Mouse (Mus musculus) hematopoietic stem cell, adult 5-6 weeks (primary cell): ENCODE data around the gene Phyhipl. TPM values are rescaled to one million over a fixed set of nuclear protein-coding genes. Genes with fewer than 3 reads are reported as not detected.
A peak's percentile ranks its signal among the peaks of the same experiment; 100 is the strongest.

Experiments
- ATAC-seq, 2 experiments: fragments of 125-278 bp in 1 of 2; replicated peaks in 1 of 2; 2 replicates each; pipeline ENCODE4 v1.8.0; 2016 to 2017; ENCODE audit warnings: inconsistent platforms in 2 of 2, mild to moderate bottlenecking in 2 of 2, moderate number of reproducible peaks in 2 of 2, low read depth in 1 of 2, moderate TSS enrichment in 1 of 2; ENCODE audit not compliant: low FRiP score in 2 of 2, poor library complexity in 2 of 2, severe bottlenecking in 2 of 2, insufficient read depth in 1 of 2, low TSS enrichment in 1 of 2
- total RNA-seq: library from RNA; stranded (forward); fragments of 172-1452, 232-1000 nt; gene quantifications from 2 replicates; pipeline ENCODE4 v1.2.3, GENCODE M21; 2017

Phyhipl gene
- total RNA-seq, 1 experiment from 2014 or later, result not detected

DNA sequence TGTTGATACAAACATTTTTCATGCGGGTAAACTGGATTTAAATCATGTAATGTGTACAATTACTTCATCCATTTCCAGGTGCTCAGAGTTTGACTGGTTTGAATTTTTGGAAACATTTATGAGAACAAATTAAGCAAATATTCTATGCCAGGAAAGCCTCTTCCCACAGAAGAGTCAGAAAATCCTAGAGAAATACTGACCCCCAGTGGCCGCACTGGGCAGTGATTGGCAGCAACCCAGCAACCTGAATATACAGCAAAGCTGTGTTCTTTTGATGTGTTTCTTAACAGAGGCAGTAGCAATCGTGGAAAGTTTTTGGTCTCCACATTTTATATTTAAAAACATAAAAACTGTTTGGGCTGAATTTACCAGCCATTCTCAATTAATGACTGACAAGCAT, 92.1 kb downstream of the Phyhipl start:
- 0 out of 4 replicates have a peak, but pooled peaks of 1 of the 2 experiments have one; percentile 32 for ATAC-seq

DNA sequence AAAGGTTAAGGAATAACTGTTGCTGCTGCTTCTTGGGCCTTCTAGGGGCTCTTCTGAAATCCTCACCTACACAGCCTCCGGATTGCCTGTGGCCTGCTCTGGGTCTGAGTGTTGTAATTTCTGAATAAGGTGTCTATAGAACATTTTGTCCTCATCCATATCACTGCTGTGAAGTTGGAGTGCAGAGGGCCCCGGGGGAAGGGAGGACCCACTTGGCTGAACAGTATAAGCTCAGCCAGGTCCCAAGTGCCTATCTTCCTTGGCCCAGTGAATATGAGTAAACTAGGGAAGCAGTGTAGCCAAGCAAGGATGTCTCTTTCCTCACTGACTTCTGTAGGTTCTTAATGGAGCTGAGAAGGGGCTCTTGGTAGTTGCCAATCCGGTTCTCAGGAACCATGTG, 103.2 kb downstream of the Phyhipl start:
- no peak for ATAC-seq

DNA sequence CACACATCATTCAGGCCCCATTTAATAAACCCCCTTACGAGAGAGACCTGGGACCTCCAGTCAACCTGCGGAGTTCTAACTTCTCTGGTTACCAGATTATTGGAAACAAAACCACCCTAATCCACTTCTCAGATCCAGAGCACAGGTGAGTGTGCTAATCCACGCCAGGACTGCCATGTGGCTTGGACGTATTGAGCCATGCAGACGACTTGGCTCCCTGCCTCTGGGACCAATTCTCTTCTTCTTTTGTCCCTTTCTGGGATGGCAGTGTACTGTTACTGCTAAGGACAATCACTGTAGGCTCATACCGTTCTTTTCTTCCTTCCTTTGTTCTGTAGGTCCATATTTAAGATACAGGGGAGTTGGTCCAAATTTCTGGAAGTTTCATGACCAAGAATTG, 112.9 kb downstream of the Phyhipl start:
- ATAC-seq, result no peak

DNA sequence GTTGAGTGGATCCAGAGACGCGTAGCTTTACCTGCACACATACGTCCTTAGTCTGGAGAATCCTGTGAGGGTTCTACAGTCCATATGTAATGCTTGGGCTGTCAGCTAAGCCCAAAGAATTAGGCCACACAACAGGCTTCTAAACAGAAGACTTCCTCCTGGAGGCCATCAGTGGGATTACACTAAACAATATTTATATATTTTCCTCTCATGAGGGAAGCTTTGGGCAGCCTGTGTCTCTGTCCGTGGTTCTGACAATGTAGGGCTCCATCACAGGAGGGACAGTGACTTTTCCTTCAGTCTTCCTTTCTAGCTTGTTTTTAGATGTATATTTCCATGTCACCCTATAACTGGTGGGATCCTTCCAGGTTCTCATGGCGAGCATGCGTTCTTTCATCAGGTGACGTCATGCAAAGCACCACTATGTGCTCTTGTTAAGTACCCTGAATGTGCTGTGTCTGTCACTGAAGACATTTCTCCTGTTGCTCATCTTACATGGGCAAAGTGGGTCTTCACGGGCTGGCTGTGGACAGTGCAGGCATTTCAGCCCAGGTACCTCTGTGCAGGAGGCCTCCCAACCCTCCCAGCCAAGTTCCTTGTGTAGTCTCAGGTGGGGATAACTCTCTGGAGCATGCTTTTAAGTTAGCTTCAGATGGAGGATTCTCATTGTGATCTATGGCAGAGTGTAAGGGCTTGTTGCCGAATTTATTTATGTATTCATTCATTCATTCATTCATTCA, 115.1 kb downstream of the Phyhipl start:
- 0 out of 4 replicates have a peak, but pooled peaks of 1 of the 2 experiments have one; percentile 56 for ATAC-seq

DNA sequence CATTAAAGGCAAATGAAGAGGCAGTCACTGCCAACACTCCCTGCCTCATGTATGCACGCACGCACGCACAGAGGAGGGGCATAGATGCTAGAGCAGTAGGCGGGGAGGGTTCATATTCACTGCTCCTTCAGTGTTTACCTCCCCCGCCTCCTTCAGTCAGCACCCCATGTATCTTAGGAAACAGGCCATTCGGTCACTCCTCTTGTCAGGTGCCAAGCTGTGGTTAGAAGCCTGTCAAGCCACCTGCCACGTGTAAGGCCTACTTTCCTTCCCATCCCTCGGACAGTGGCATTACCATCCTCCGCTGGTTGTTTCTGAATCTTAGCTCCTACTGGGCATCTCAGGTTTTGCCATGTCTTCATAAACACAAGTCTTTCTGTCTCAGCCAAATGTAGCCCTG, 116.5 kb downstream of the Phyhipl start:
- ATAC-seq, result no peak

DNA sequence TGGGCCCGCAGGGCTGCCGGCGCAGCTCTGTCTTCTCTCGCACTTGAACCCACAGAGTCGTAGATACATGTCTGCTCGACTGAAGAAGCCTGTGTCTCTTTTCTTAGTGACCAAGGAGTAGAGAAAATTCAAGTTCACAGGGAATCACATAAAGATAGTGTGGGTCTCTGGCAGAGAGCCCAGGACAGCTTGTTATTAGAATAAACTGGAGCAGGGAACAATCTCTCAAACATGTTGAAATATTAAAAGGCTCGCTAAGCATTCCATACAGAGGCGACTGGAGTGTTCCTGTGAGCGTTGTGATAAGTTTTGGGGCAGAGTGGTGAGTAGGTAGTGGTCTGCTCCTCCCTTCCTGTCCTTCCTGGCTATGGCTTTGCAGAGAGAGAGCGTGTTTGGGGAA, 118.1 kb downstream of the Phyhipl start:
- no peak for ATAC-seq

DNA sequence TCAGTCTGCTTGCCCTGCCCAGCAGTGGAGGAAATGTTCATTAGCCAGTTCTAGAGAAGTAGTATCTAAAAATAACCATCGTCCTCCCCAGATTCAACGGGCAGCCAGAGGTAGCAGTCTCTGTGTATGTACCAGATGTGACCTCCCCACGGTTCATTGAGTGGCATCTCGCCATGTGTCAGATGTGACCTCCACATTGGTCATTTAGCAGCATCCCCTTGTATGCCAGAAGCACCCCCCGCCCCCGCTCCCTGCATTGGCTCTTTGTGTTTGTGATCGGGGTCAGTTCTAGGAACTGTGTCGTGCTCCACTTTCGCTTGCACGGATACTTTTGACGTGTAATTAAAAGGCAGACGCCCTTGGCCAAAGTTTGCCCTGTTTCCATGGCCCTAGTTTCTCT, 120.4 kb downstream of the Phyhipl start:
- ATAC-seq, result no peak

DNA sequence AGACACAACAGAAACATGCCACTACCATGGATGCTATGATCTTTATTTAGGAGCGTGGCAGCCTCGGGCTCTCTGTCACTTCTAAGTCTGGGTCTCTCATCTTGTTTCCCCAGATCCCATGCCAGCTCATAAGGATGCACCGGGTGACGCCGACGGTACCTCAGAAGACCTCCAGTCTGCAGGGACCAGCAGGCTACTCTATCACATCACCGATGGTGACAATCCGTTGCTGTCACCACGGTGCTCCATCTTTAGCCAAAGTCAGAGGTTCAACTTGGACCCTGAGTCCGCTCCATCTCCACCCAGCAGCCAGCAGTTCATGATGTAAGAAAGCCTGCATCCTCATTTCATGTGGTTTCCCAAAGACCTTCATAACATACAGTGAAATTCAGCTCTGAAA, 121.2 kb downstream of the Phyhipl start:
- no peak for ATAC-seq

DNA sequence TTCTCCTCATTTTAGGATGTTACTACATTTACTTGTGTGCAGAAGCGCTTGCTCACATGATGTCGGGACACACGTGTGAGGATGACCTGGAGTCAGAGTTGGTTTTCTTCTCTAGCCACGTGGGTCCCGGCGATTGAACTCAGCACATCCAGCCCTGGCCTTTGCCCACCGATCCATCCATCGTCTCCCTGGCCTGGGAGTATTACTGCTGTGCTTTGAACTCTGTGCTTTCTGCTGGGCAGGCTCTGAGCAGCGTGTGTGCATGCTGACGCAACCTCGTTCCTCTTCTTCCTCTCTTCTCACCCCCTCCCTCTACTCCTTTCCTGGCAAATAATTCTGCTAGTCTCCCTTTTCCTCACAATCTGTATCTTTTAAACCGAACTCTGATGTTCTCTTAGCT, 121.8 kb downstream of the Phyhipl start:
- no peak for ATAC-seq

DNA sequence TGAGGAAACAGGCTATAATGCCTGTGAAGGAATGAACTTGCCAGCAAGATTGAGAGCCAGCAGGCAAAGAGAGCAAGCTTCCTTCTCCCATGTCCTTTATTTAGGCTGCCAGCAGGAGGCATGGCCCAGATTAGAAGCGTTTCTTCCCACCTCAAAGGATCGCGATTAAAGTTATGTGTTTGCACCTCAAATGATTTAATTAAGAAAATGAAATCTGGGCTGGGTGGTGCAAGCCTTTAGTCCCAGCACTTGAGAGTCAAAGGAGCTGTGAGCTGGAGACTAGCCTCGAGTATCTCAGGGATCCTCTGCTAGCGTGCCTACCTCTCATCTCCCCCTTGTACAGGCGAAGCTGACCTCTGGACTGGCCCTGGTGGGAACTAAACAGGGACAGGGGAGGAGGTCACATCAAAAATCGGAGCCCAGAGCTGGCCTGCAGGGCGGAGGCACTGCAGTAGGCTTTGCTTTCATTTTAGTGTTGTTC, 122.4 kb downstream of the Phyhipl start:
- no peak for ATAC-seq

DNA sequence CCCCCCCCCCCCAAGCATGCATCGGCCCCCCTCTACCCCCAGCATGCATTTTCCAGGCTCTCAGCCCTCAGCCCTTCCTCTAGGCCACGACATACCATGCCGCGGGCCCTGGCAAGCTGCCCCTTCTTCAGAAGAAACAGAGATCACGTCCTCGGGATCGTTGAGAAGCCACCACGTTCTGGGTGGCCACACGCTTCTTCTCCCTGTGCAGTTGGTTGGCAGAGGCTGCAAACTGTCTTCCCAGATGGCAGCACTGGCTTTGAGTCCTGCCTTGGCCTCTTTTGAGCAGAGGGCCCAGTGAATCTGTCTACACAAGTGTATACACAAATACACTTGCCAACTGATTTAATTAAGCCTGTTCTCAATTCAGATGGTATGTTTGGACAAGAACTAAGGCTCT, 123.5 kb downstream of the Phyhipl start:
- ATAC-seq, result no peak

DNA sequence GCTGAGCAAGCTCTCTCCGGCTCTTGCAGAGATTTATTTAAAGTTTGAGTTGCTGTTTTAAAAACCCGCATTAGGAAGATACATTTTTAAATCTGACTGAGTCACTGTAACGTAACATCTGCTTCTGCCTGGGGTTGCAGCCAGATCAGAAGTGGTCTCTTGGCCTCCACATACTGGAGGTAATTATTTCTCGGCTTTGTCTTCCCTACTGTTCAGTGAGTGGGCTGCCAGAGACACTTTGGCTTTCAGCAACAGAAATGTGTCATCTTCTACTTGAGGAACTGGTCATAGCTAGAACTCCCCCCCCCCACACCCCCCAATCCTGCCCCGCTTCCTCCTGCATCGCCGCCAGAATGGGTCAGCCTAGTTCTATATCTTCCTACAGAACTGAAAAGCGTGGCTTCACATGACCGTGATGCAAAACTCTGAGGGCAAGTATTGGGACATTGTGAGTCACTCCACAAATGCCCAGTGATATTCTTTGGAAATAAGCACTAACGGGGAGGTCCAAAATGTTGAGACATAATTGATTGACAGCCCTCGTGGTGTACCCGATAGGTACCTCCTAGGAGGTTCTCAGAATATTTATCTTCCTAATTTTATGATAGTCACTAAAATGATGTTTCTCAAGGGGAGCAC, 125.5 kb downstream of the Phyhipl start:
- ATAC-seq, result no peak

DNA sequence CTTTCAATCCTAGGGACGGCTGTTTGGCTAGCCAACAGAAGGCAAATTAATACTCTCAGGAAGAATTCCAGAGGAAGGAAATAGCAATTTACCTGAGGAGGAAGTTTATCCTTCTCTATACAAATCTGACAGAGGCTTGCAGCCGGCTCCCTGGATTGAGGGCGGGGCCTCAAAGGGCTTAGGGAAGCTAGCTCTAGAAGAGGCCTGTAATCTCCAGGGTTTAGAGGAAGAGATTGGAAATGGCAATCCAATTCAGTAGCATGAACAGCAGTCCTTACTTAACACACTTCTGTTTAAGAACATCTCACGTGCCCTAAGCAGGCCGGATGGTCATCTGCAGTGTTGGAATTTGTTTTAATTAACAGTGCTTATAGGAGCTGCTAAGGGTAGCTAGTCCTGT, 134.4 kb downstream of the Phyhipl start:
- ATAC-seq, result no peak

DNA sequence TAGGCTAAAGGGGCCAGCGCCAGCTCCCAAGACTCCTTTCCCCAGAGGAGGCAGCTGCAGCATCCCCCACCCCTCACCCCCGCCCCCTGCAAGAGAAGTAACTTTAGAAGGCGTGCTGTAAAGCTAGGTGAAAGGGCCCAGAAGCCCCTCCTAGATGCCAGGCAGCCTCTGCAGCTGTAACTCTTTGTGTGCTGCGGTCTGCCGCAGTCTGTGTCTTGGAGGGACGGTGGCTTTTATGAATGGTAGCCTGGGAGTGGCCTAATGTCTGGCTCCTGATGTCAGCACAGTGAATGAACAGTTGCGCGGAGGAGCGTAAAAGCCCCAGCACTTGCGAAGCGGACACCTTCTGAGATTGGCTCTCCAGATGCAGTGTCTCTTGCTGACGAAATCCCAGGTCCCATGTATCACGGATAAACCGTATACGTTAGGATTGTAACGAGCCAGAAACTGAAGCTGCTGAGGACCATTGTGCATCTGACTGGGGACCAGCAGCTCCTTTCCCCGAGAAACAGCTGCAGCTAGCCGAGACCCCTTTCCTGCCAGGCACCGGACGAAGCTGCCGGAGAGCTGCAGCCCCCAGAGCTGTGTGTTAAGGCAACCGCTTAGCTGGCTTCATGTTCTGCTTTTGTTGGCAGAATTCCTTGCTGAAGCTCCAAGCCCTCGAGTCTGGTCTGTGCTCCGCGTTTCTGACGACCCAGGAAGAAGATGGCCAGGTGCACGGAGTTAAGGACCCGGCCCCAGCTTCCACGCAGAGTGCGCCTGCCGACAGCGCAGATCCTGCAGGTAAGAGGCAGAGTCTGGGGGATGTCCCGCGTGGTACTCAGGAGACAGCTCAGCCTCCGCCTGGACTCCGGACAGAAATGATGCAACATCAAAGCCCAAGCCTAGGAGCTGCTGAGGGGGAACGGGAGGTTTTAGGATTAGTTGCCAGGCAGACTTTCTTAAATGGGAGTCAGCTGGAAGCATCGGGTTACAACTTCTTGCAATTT, 135.3 kb downstream of the Phyhipl start:
- ATAC-seq, result peak; percentile 22 to 32; a peak in 2 of 4 replicates

DNA sequence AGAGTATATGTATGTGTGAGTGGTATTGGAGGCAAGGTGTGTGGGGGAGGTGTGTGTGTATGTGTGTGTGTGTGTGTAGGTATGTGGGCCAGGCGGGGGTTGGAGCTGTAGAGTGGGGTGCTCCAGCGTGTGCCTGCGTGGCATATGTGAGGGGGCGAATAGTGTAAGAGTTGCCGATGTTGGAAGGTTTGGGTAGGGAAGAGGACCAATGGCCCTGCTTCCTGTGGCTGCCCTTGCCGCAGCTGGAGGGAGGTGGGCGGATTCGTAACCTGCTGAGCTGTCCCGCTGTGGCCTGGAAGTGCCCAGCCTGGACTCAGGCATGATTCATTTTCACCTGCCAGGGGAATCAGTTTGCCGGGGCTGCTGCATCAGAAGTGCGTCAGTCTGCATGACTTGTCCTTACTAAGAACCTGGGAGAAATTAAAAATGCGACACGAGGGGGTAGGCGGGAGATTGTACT, 136.1 kb downstream of the Phyhipl start:
- ATAC-seq, result no peak

DNA sequence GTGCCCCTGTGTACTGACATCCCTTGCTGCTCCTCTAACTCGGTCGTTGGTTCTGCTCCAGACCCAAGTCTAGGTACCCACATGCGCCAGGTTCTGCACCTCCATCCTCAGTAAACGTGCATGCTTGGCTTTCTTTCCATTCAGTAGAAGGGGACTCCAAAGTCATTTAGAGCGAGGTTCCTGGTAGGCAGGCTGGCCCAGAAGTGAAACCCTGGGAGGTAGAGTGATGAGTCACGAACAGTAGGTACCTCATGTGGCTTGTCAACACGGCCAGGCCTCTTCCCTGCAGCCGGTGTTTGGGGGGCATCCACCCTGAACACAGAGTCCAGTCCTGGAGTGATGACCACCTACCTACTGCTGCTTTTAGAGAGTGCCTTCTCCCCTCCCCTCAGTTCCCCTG, 139.1 kb downstream of the Phyhipl start:
- ATAC-seq, result no peak

DNA sequence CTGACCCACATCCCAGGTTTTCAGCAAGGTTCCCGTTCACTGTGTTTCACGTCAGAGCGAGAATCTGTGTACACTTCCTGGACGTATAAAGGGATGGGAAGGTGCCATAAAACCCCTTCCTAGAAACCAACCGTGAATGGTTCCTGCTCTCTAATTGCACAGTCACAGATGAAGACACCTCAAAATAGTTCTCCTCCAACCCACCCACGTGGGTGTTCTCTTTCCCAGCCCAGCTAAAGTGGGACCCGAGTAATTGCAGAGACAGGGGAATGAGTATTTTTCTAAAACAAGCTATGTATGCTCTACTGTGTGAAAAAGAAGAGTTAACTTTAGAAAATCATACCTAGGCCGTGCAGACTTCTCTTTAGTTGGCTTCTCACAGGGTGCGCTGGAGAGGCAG, 140.9 kb downstream of the Phyhipl start:
- ATAC-seq, result no peak

DNA sequence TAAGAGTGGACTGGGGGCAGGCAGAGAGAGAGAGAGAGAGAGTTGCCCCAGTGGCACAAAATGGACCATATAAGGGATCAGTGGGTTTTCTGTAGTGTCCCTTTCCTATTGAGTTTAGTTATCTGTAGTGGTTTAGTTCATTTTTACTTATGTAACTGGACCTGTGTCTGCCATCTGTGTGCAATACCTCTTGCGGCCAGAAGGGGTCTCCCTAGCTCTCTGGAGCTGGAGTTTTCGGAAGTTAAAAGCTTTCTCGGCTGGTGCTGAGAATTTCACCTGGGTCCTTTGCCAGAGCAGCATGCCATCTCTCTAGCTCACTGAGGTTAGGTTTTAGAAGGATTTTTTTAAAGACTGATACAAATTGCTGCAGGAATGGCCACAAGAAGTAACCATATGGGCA, 147.9 kb downstream of the Phyhipl start:
- no peak for ATAC-seq
